Mouse (Mus musculus) heart, postnatal 4 days (tissue): ENCODE results near the gene Spry2. TPM values are rescaled to one million over a fixed set of nuclear protein-coding genes. Genes with fewer than 3 reads are reported as not detected.

Experiments
- DNase-seq: peaks from one replicate; pipeline ENCODE4 v3.0.0; 2021
- total RNA-seq, 2 experiments: library from RNA; stranded (reverse); gene quantifications; 2 replicates each; pipeline ENCODE4 v1.2.3; 2021

Gene Spry2
- 10 to 100 TPM; 66.1 to 73.2 TPM for total RNA-seq

DNA sequence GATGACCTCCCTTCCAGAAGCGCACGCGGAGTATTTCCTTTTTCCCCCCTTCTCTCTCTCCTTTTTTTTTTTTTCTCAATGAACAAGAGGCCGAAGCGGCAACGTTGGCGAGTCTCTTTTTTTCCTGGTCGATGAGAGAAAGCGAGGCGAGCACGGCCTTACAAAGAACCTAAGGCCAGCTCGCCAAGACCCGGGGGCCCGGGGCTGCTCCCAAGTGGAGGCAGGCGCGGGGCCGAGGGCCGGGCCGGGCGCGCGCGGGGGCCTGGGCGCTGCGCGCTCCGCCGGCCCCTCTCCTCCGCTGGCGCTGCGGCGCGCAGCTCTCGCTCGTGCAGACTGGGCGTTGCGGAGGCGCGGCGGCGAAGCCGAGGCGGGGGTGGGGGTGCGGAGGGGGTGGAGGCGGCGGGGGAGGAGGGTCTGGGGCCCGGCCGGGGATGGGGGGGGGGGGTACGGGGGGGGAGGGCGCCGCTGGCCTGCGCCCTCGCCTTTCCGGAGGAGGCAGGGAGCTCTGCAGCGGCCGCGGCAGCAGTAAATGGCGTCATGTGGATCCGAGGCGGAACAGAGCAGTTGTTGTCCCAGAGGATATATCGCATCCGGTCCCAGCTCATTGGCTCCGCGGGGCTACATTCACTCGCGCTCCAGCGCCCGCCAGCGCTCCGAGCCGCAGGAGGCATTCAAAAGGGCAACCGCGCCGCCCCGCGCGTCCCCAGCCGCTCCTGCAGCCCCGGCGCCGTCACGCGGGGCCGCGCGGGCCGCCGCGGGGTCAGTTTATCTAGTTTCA, at the start of gene Spry2:
Gene Spry2, minus strand, starts transcription at position 29 of the 778 bp plus-strand sequence.
- DNase-seq = peak; percentile 93

GRCm38 (mm10) chr14:105941353-105941752, 44.7 kb upstream of the Spry2 start:
- DNase-seq = no peak

DNA sequence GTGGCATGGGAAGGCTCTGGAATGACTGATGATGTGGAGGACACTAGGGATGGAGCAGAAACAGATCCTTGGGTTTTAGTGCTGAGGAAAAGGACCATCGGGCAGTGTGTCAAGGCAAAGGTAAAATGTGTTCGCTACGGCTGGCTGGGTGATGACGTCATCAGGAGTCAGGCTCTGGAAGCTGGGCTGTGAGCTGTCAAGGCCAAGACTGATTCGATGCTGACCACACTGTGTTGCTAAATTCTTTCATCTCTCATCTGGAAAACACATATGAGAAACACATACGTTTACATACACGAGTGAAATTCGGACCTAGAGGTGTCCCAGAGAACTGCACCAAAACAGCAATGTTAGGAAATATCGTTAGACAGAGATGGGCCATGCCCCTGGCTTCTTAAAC, 30.1 kb upstream of the Spry2 start:
- DNase-seq = no peak

DNA sequence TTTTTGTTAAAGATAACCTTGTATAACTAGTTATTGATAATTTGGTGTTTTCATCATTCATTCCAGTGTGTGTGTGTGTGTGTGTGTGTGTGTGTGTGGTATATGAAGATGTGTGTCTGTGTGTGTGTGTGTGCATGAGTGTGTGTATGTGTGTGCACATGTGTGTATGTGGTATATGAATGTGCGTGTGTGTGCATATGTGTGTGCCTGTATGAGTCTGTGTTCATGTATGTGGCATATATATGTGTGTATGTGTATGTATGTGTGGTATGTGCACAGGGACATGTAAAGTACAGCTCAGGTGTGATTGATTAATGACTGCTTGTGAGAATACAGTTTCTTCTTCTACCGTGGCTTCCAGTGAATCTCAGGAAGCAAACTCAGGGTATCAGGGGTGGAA, 28.7 kb upstream of the Spry2 start:
- DNase-seq = no peak

- DNase-seq = peak; percentile 53
These were observed 28.1 kb upstream of the Spry2 start for GRCm38 (mm10) chr14:105924712-105925111.

DNA sequence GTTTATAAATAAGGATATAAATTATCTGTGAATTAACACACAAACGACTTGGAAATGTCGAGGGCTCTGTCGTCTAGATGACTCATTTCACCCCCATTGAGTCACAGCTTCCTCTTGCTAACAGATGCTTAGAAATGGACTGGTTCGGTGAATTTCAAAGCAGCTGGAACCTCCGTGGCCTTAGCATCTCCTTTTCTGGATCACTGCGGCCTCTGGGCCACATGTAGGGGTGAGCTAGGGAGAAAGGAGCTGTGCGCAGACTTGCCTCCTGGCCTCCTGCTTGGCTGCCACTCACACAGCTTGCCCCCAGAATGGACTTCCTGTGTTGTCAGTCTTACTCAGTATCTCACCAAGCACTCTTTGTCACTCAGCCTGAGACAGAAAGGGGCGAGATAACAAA, 26.3 kb upstream of the Spry2 start:
- DNase-seq = peak; percentile 12

GRCm38 (mm10) chr14:105922427-105922826, 25.8 kb upstream of the Spry2 start:
- no peak for DNase-seq

GRCm38 (mm10) chr14:105921217-105921695, 24.6 kb upstream of the Spry2 start:
- DNase-seq = no peak

GRCm38 (mm10) chr14:105920395-105921216, 24.0 kb upstream of the Spry2 start:
- DNase-seq = peak; percentile 12

- no peak for DNase-seq
These were observed 10.6 kb upstream of the Spry2 start for GRCm38 (mm10) chr14:105907216-105907615.

DNA sequence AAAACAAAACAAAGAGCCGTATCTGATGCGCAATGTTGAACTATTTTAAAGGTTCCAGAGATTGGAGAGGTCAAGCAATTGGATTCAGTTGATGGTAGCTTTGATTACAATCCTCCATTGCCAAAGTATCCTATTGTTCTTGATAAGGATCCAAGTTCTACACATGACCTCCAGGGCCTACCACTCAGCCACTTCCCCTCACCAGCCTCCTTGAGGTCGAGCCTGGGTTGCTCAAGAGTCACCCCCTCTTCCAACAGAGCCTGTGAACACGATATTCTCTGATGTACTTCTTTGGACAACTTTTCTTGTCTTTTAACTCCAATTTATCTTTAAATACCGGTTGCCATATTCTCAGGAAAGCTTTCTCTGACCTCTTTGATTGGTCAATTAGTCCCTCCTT, 9.3 kb upstream of the Spry2 start:
- DNase-seq = no peak

- no peak for DNase-seq
These were observed 8.9 kb upstream of the Spry2 start for GRCm38 (mm10) chr14:105905509-105905908.

DNA sequence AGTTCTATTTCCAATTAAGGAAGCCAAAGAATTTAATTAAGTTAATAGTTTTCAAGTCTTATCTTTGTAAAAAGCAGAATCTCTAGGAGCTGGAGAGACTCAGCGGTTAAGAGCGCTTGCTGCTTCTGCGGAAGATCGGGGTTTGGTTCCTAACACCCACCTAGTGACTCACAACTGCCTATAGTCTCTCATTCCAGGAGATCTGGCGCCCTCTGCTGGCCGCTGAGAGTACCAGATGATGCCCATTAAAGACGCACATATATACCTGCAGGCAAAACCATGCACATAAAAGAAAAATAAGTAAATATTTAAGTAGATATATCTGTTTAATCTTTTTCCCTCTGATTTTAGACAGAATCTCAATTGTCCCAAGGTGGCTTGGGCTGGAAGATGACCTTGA, 6.2 kb upstream of the Spry2 start:
- DNase-seq = peak; percentile 40

DNA sequence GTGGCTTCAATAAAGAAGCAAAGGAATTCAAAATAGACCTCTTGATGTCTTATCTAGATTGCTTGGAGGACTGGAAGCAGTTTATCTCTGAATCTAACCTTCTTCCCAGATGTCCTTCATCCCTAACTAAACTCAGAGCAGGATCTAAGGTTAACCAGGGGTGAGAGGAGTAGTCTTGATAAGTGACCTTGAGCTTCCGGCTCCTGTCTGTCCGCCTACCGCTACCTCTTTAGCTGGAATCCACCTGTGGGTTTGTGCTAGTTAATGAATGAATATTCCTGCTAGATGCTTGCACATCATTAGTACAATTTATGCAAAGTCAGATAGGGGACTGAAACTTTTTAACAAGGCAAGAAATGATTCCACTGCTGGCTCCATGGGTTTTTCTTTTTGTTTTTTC, 4.2 kb upstream of the Spry2 start:
- DNase-seq = no peak

GRCm38 (mm10) chr14:105899116-105899515, 2.5 kb upstream of the Spry2 start:
- DNase-seq = no peak

GRCm38 (mm10) chr14:105898266-105899111, 1.9 kb upstream of the Spry2 start:
- peak; percentile 95 for DNase-seq

GRCm38 (mm10) chr14:105897569-105898101, 1.0 kb upstream of the Spry2 start:
- DNase-seq = peak; percentile 76

DNA sequence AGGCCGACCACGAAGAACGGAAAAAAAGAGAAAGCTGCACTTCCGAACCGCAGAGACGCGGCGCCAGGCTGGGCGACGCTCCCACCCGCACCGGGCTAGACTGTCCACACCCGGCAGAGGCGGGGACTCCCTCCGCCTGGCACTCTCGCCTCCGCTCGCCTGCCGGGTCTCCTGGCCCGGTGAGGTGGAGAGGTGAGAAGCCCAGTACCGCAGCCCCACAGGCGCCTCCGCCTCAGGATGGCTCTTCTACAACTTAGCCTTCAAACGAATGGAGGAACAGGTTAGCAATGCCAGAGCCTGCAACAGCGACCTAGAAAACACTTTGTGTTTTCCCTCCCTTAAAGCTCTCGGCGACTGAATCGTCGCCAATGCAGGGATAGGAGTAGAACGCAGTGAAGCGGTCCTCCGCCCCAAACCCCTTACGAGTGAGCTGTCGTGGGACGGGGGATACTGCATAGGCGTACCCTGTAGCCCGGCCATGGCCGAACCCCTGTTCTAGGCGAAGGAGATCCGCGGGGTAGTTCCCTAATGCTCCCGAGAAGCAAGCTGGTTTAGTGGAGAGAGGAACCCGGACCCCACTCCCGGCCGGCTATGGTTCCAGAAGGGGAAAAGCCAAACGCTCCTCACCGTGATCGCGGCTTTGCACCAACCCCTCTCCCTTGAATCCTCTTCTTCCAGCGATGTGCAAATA, 513 bp downstream of the Spry2 start:
- peak; percentile 66 for DNase-seq

DNA sequence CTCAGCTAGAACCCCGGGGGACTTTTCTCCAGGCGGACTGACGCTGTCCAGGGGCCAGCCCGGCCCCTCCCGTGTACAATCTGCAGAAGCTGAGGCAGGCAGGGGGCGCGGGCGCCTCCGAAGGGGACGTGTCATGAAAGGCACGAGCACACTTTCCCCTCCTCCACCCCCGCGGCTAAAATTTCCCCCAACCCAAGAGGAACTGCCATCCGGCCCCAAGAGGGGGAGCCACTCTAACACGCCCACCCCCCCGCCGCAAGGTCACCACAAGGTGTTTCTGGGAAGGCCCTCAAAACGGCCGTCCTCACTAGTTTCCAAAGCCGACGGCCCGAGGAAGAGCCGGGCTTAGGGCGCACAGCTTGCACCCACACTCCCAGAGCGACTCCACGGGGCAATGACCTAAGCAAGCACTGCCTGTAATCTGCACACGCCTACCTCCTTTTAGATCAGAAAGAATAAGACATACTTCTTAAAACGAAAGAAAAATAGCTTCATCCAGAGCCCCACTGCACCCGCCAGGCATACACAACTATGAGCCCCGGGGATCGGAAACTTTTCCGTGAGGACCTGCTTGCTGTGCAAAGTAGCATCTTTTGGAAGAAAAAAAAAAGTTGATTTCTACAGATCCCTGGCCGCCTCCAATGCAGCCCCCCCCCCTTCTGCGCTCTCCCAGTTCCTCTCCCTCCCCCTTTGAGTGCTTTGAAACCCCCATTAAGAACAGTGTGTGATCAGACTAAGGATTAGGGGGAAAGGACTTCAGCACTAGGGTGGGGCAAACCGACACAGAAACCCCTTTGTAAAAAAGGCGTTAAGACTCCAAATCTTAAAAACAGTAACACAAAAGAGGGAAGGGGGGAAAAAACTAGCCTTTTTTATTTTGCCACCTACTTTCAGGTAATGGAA, 1.4 kb downstream of the Spry2 start:
- DNase-seq = peak; percentile 82

GRCm38 (mm10) chr14:105893623-105893995, 3.0 kb downstream of the Spry2 start:
- DNase-seq = peak; percentile 50
